Mouse (Mus musculus): ENCODE data around the gene Pias3. TPM values are rescaled to one million over a fixed set of nuclear protein-coding genes. Genes with fewer than 3 reads are reported as not detected.
"Not testable (repeated sequence)": the region's sequence is repeated elsewhere in the genome, so short reads cannot be mapped to it uniquely, and the experiment has no call there.

Gene Pias3
- 20.9 and 24.7 TPM in 2 replicates for polyA plus RNA-seq (2014; fragmentation: Nextera tagmentation; extraction: Ambion mirVana)

- peak within 1 kb of the TSS; percentile 80 for H3K9ac ChIP-seq (replicated peaks; ENCODE audit: low read depth, low read length)
- peaks cover 2% of the 10 kb centered on the region for H3K36me3 ChIP-seq (ENCODE audit: control insufficient read depth, insufficient read depth, low read length)
- ATAC-seq (ENCODE audit: low read depth), result peak; percentile 53; the same call in 1 of the 2 replicates
- under 1% methylated on average over 35 of the region's 35 CpGs for WGBS
- peak within 1 kb of the TSS; percentile 87 for H3K27ac ChIP-seq (ENCODE audit: low read depth, low read length)
- H3K9me3 ChIP-seq (ENCODE audit: control insufficient read depth, low read length), result no peaks in the 10 kb centered on the region
- peak within 1 kb of the TSS; percentile 52 for H3K4me2 ChIP-seq (ENCODE audit: low read depth, low read length)
- H3K27me3 ChIP-seq (ENCODE audit: control insufficient read depth, insufficient read depth, low read length), result no peaks in the 10 kb centered on the region
- H3K4me1 ChIP-seq (ENCODE audit: control insufficient read depth, insufficient read depth, low read length), result peaks cover 3% of the 10 kb centered on the region; the same call in 1 of the 2 replicates
- H3K4me3 ChIP-seq (ENCODE audit: low read depth, low read length), result peak within 1 kb of the TSS; percentile 87
Measured at GRCm38 (mm10) chr3:96696198-96696765, at the start of gene Pias3. Gene Pias3, plus strand, starts transcription at chr3:96696384.

DNA sequence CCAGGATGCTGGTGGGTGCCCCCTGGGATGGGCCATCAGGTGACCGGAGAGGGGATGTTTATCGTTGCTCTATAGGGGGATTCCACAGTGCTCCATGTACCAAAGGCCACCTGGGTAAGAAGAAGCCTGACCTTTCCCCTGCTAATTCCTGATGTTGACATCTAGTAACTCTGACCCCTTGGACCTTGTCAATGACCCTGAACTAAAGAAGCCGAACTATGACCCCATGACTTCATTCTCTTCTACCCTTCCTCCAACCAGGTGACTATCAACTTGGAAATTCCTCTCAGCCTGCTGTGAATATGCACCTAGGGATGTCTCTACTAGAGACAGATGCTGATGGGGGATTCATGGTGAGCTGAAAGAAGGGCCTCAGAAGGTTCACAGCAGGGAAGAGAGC is 48.8 kb upstream of the Pias3 start:
- no peak for ATAC-seq (ENCODE audit: low read depth)
- H3K4me2 ChIP-seq (ENCODE audit: low read depth, low read length), result no peak overlapping the region
- no peak overlapping the region for H3K4me3 ChIP-seq (ENCODE audit: low read depth, low read length)
- no peaks in the 10 kb centered on the region for H3K27me3 ChIP-seq (ENCODE audit: control insufficient read depth, insufficient read depth, low read length)
- WGBS, result 90% methylated on average over 3 of the region's 3 CpGs
- H3K36me3 ChIP-seq (ENCODE audit: control insufficient read depth, insufficient read depth, low read length), result peaks cover 13% of the 10 kb centered on the region
- H3K4me1 ChIP-seq (ENCODE audit: control insufficient read depth, insufficient read depth, low read length), result no peaks in the 10 kb centered on the region
- no peak overlapping the region for H3K9ac ChIP-seq (replicated peaks; ENCODE audit: low read depth, low read length)
- no peaks in the 10 kb centered on the region for H3K9me3 ChIP-seq (ENCODE audit: control insufficient read depth, low read length)
- no peak overlapping the region for H3K27ac ChIP-seq (ENCODE audit: low read depth, low read length)

GRCm38 (mm10) chr3:96660901-96661300 is 35.3 kb upstream of the Pias3 start:
- Histone ChIP-seq H3K9ac (replicated peaks; ENCODE audit: low read depth, low read length) (no peak overlapping the region), H3K4me3 (ENCODE audit: low read depth, low read length) (no peak overlapping the region), H3K4me2 (ENCODE audit: low read depth, low read length) (no peak overlapping the region), H3K4me1 (ENCODE audit: control insufficient read depth, insufficient read depth, low read length) (0 out of 2 replicates have a peak, but pooled peaks cover 2% of the 10 kb centered on the region), H3K9me3 (ENCODE audit: control insufficient read depth, low read length) (no peaks in the 10 kb centered on the region), H3K27me3 (ENCODE audit: control insufficient read depth, insufficient read depth, low read length) (no peaks in the 10 kb centered on the region), H3K36me3 (ENCODE audit: control insufficient read depth, insufficient read depth, low read length) (no peaks in the 10 kb centered on the region), H3K27ac (ENCODE audit: low read depth, low read length) (no peak overlapping the region)
- ATAC-seq (ENCODE audit: low read depth), result no peak
- 91% methylated on average over 2 of the region's 2 CpGs for WGBS

GRCm38 (mm10) chr3:96662731-96663316 is 33.4 kb upstream of the Pias3 start:
- no peak overlapping the region for H3K4me3 ChIP-seq (ENCODE audit: low read depth, low read length)
- H3K36me3 ChIP-seq (ENCODE audit: control insufficient read depth, insufficient read depth, low read length), result no peaks in the 10 kb centered on the region
- H3K27ac ChIP-seq (ENCODE audit: low read depth, low read length), result peak overlapping the region; percentile 12; the same call in 1 of the 2 replicates
- no peaks in the 10 kb centered on the region for H3K27me3 ChIP-seq (ENCODE audit: control insufficient read depth, insufficient read depth, low read length)
- no peak for ATAC-seq (ENCODE audit: low read depth)
- no peaks in the 10 kb centered on the region for H3K9me3 ChIP-seq (ENCODE audit: control insufficient read depth, low read length)
- H3K4me2 ChIP-seq (ENCODE audit: low read depth, low read length), result peak overlapping the region; percentile 55
- 0 out of 2 replicates have a peak, but pooled peaks cover 2% of the 10 kb centered on the region for H3K4me1 ChIP-seq (ENCODE audit: control insufficient read depth, insufficient read depth, low read length)
- H3K9ac ChIP-seq (replicated peaks; ENCODE audit: low read depth, low read length), result 0 out of 2 replicates have a peak overlapping the region, but pooled peaks have one; percentile 3
- 42% methylated on average over 8 of the region's 8 CpGs for WGBS

DNA sequence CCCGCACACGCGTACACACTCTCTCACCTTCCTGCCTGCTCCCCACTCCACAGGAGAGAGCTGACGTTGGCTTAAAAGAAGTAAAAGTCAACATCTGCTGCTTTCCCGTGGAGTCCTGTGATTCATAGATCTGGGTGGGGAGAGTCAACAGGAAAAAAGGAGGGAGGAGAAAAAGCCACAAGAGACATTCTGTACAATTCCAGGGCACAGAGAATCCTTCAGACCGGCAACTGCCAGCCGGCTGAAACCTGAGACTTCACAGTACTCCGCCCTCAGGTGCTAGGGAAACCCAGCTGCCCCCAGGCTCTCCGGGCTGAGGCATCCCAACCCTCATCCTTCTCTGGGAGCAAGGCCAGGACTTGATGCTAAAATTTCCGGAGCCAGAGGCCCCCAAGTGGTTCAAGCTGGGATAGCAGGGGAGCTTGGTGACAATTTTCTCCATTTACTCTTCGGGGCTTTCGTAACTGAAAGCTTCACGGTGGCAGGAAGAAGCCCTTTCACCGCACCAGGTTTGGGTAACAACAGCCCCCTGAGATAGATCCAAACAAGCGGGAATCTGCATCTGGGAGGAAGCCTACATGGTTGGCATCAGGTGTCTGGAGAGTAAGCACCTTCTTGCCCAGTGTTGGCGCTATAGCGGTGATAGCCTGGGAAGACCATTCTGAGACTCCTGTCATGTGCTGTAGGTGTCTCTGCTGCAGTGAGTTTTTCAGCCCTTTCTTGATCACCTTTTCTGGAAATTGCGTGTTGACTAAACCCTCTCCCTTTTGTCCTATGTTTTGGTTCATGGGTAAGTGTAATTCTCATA is 32.5 kb upstream of the Pias3 start:
- no peaks in the 10 kb centered on the region for H3K36me3 ChIP-seq (ENCODE audit: control insufficient read depth, insufficient read depth, low read length)
- no peaks in the 10 kb centered on the region for H3K27me3 ChIP-seq (ENCODE audit: control insufficient read depth, insufficient read depth, low read length)
- peak; percentile 80; the same call in 1 of the 2 replicates for ATAC-seq (ENCODE audit: low read depth)
- peak overlapping the region; percentile 24; the same call in 1 of the 2 replicates for H3K4me3 ChIP-seq (ENCODE audit: low read depth, low read length)
- 0 out of 2 replicates have a peak, but pooled peaks cover 2% of the 10 kb centered on the region for H3K4me1 ChIP-seq (ENCODE audit: control insufficient read depth, insufficient read depth, low read length)
- peak overlapping the region; percentile 12; the same call in 1 of the 2 replicates for H3K27ac ChIP-seq (ENCODE audit: low read depth, low read length)
- H3K4me2 ChIP-seq (ENCODE audit: low read depth, low read length), result peak overlapping the region; percentile 55
- no peaks in the 10 kb centered on the region for H3K9me3 ChIP-seq (ENCODE audit: control insufficient read depth, low read length)
- WGBS, result 5% methylated on average over 17 of the region's 18 CpGs
- 0 out of 2 replicates have a peak overlapping the region, but pooled peaks have one; percentile 3 for H3K9ac ChIP-seq (replicated peaks; ENCODE audit: low read depth, low read length)

DNA sequence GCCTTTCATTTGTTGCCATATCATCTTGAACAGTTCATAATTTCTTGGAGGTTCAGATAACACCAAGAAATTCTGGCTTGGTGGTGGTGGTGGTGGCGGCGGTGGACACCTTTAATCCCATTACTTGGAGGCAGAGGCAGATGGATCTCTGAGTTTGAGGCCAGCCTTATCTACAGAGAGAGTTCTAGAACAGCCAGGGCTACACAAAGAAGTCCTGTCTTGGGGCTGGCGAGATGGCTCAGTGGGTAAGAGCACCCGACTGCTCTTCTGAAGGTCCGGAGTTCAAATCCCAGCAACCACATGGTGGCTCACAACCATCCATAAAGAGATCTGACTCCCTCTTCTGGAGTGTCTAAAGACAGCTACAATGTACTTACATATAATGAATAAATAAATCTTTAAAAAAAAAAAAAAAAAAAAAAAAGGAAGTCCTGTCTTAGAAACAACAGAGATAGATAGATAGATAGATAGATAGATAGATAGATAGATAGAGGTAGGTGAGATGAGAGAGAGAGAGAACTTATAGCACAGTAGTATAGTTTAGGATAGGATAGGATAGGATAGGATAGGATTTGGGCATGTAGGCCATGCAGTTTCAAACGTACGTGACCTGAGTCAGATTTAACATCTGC is 30.3 kb upstream of the Pias3 start:
- not testable (repeated sequence) for H3K4me1 ChIP-seq (ENCODE audit: control insufficient read depth, insufficient read depth, low read length); ATAC-seq (ENCODE audit: low read depth); H3K4me2 ChIP-seq (ENCODE audit: low read depth, low read length); H3K27me3 ChIP-seq (ENCODE audit: control insufficient read depth, insufficient read depth, low read length); H3K9ac ChIP-seq (replicated peaks; ENCODE audit: low read depth, low read length); H3K4me3 ChIP-seq (ENCODE audit: low read depth, low read length); H3K27ac ChIP-seq (ENCODE audit: low read depth, low read length); H3K9me3 ChIP-seq (ENCODE audit: control insufficient read depth, low read length); H3K36me3 ChIP-seq (ENCODE audit: control insufficient read depth, insufficient read depth, low read length)
- 84% methylated on average over 7 of the region's 7 CpGs for WGBS

GRCm38 (mm10) chr3:96666916-96667315 is 29.3 kb upstream of the Pias3 start:
- no peaks in the 10 kb centered on the region for H3K9me3 ChIP-seq (ENCODE audit: control insufficient read depth, low read length)
- 94% methylated on average over 5 of the region's 5 CpGs for WGBS
- no peak overlapping the region for H3K9ac ChIP-seq (replicated peaks; ENCODE audit: low read depth, low read length)
- H3K27ac ChIP-seq (ENCODE audit: low read depth, low read length), result no peak overlapping the region
- no peak overlapping the region for H3K4me3 ChIP-seq (ENCODE audit: low read depth, low read length)
- no peak for ATAC-seq (ENCODE audit: low read depth)
- H3K4me1 ChIP-seq (ENCODE audit: control insufficient read depth, insufficient read depth, low read length), result 0 out of 2 replicates have a peak, but pooled peaks cover 2% of the 10 kb centered on the region
- no peaks in the 10 kb centered on the region for H3K27me3 ChIP-seq (ENCODE audit: control insufficient read depth, insufficient read depth, low read length)
- no peaks in the 10 kb centered on the region for H3K36me3 ChIP-seq (ENCODE audit: control insufficient read depth, insufficient read depth, low read length)
- H3K4me2 ChIP-seq (ENCODE audit: low read depth, low read length), result no peak overlapping the region

GRCm38 (mm10) chr3:96667316-96667715 is 28.9 kb upstream of the Pias3 start:
- ATAC-seq (ENCODE audit: low read depth), result no peak
- H3K4me3 ChIP-seq (ENCODE audit: low read depth, low read length), result no peak overlapping the region
- no peak overlapping the region for H3K27ac ChIP-seq (ENCODE audit: low read depth, low read length)
- WGBS, result 41% methylated on average over 1 of the region's 1 CpGs
- H3K27me3 ChIP-seq (ENCODE audit: control insufficient read depth, insufficient read depth, low read length), result no peaks in the 10 kb centered on the region
- no peak overlapping the region for H3K4me2 ChIP-seq (ENCODE audit: low read depth, low read length)
- H3K9ac ChIP-seq (replicated peaks; ENCODE audit: low read depth, low read length), result no peak overlapping the region
- 0 out of 2 replicates have a peak, but pooled peaks cover 2% of the 10 kb centered on the region for H3K4me1 ChIP-seq (ENCODE audit: control insufficient read depth, insufficient read depth, low read length)
- H3K36me3 ChIP-seq (ENCODE audit: control insufficient read depth, insufficient read depth, low read length), result no peaks in the 10 kb centered on the region
- H3K9me3 ChIP-seq (ENCODE audit: control insufficient read depth, low read length), result no peaks in the 10 kb centered on the region

Measured in neural tube, embryonic 14.5 days (tissue).